Mouse (Mus musculus) frontal cortex, adult 2 months (tissue): ENCODE data around the gene Pnrc2. TPM values are rescaled to one million over a fixed set of nuclear protein-coding genes. Genes with fewer than 3 reads are reported as not detected.

Source experiments
- DNase-seq, 2 experiments: peaks; one replicate each; pipeline ENCODE4 v3.0.0; 2022; ENCODE audit warnings: low spot score in 1 of 2; ENCODE audit errors: extremely low spot score in 1 of 2
- polyA plus RNA-seq: library from polyadenylated mRNA; depleted of rRNA; stranded (reverse); fragments of >200 nt; gene quantifications from 2 replicates; pipeline ENCODE4 v1.2.3, GENCODE M21; 2012; rRNA removed

The Pnrc2 gene
- polyA plus RNA-seq, 1 experiment, result 68.6 TPM

GRCm38 (mm10) chr4:135833301-135834123, 40.1 kb downstream of the Pnrc2 start:
- no peak for DNase-seq

DNA sequence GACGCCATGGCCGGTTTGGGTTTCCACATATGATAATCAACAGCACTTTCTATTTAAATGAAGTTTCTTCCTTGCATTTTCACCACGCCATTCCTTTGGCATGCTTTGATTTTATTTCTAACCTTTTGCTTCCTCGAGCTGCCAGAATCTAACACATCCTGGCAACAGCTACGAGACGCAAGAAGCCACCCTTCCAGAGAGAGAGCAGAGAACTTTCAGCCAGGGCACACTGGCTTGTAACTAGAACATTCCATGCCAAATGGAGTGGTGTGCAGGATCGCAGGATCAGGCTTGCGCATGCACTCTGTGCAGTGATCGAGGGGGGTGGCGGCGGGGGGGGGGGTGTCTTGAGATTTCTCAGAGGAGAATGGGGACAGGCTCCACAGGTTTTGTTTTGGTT, 41.6 kb downstream of the Pnrc2 start:
- peak in 1 of 2 experiments; percentile 13 for DNase-seq

- DNase-seq, result peak; percentile 81 to 87
These were observed 45.2 kb downstream of the Pnrc2 start for GRCm38 (mm10) chr4:135828491-135828890.

- no peak for DNase-seq
These were observed 49.4 kb downstream of the Pnrc2 start for GRCm38 (mm10) chr4:135824254-135824653.

DNA sequence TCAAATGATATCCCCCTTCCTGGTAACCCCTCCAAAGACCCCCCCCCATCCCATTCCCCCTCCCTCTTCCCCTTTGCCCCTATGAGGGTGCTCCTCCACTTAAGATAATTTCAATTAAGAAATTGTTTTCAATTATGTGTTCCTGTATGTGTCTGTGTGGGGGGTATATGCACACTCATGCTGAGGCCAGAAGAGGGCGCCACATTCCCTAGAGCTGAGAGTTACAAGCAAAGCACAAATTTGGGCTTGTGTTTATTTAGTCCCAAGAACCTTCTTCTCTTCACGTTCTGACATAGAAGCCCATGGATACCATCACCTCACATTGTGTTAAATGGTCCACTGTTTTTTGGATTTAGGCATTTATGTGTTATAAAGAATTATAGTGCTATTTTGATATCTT, 50.4 kb downstream of the Pnrc2 start:
- no peak for DNase-seq

DNA sequence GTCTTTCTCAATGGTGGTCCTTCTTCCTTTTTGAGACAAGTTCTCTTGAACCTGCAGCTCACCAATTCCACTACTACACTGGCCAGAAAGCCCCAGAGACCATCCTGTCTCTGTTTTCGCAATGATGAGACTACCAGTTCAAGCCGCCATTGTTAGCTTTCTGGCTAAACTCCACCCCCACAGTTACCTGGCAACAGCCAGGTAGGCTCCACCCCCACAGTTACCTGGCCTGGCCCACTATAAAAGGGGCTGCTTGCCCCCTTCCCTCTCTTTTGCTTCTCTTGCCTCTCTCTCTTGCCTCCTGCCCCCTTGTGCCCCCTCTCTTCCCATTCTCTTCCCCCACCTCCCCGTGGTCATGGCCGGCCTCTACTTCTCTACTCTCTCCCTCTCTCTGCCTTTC, 51.9 kb downstream of the Pnrc2 start:
- DNase-seq, result no peak

Other genes starting within 250 kb of the Pnrc2 start
- 0.29 and 0.30 TPM in 2 replicates for gene Ifnlr1, start 187.6 kb downstream of the Pnrc2 start, polyA plus RNA-seq
- gene Il22ra1, start 145.7 kb downstream of the Pnrc2 start, polyA plus RNA-seq, result 0.04 and 0.06 TPM in 2 replicates
- gene Myom3, start 114.1 kb downstream of the Pnrc2 start, polyA plus RNA-seq, result 1.8 and 2.6 TPM in 2 replicates
- 68.2 and 68.5 TPM in 2 replicates for gene Srsf10, start 18.1 kb downstream of the Pnrc2 start, polyA plus RNA-seq
- 0.11 and 0.14 TPM in 2 replicates for gene Cnr2, start 21.5 kb upstream of the Pnrc2 start, polyA plus RNA-seq
- 40.4 and 42.3 TPM in 2 replicates for gene Fuca1, start 46.9 kb upstream of the Pnrc2 start, polyA plus RNA-seq
- 56.1 and 56.2 TPM in 2 replicates for gene Hmgcl, start 72.6 kb upstream of the Pnrc2 start, polyA plus RNA-seq
- gene Gale, start 89.9 kb upstream of the Pnrc2 start, polyA plus RNA-seq, result 31.9 and 37.6 TPM in 2 replicates
- gene Lypla2, start 98.8 kb upstream of the Pnrc2 start, polyA plus RNA-seq, result 108 and 117 TPM in 2 replicates
- 107 TPM in 2 replicates for gene Pithd1, start 113.4 kb upstream of the Pnrc2 start, polyA plus RNA-seq
- 18.8 and 20.4 TPM in 2 replicates for gene Eloa, start 147.9 kb upstream of the Pnrc2 start, polyA plus RNA-seq
- gene Rpl11, start 179.6 kb upstream of the Pnrc2 start, polyA plus RNA-seq, result 507 and 512 TPM in 2 replicates